Mouse (Mus musculus): ENCODE results near the gene Havcr1.

GRCm38 (mm10) chr11:46817692-46818091 lies 82.8 kb downstream of the Havcr1 start:
- no peak for TF ChIP-seq CTCF (IDR thresholded peaks at IDR 0.05; ENCODE audit: low read depth, low read length)
- no peak for TF ChIP-seq POLR2A (IDR thresholded peaks at IDR 0.05; ENCODE audit: insufficient read depth, low read length)

Data from ES-Bruce4 (cell line).